Mouse (Mus musculus) intestine, postnatal 0 days (tissue): ENCODE measurements around the gene Lpin2. TPM values are rescaled to one million over a fixed set of nuclear protein-coding genes. Genes with fewer than 3 reads are reported as not detected.

Experiments used
- ATAC-seq: fragments of 200-750 bp; cut with Nextera tagmentation; 2 replicates; pipeline ENCODE4 v1.8.0; 2017; ENCODE audit warnings: mild to moderate bottlenecking, moderate TSS enrichment, moderate library complexity
- H3K27ac ChIP-seq: fragments of 300-500 bp; sonication (generic); 2 replicates; pipeline ENCODE4 v1.5.1; 2014; ENCODE audit warnings: mild to moderate bottlenecking, low read depth, low read length, moderate library complexity
- H3K27me3 ChIP-seq: fragments of 300-500 bp; sonication (generic); replicated peaks from 2 replicates; pipeline ENCODE4 v1.6.1; 2014; ENCODE audit warnings: low read length, mixed read lengths; ENCODE audit not compliant: control insufficient read depth, insufficient read depth
- H3K36me3 ChIP-seq: fragments of 300-500 bp; sonication (generic); 2 replicates; pipeline ENCODE4 v1.6.1; 2014; ENCODE audit warnings: mild to moderate bottlenecking, moderate library complexity; ENCODE audit not compliant: control insufficient read depth, insufficient read depth
- H3K4me1 ChIP-seq: fragments of 300-500 bp; sonication (generic); replicated peaks from 2 replicates; pipeline ENCODE4 v1.6.1; 2014; ENCODE audit warnings: antibody characterized with exemption, low read length, mixed read lengths; ENCODE audit not compliant: control insufficient read depth, insufficient read depth
- H3K4me2 ChIP-seq: fragments of 300-500 bp; sonication (generic); replicated peaks from 2 replicates; pipeline ENCODE4 v1.6.1; 2014; ENCODE audit warnings: low read depth, mild to moderate bottlenecking, moderate library complexity
- H3K4me3 ChIP-seq: fragments of 300-500 bp; sonication (generic); 2 replicates; pipeline ENCODE4 v1.5.1; 2014; ENCODE audit warnings: low read depth, low read length
- H3K9ac ChIP-seq: fragments of 300-500 bp; sonication (generic); 2 replicates; pipeline ENCODE4 v1.6.1; 2014; ENCODE audit warnings: mild to moderate bottlenecking, low read depth, low read length
- H3K9me3 ChIP-seq: fragments of 300-500 bp; sonication (generic); 2 replicates; pipeline ENCODE4 v1.6.1; 2016; ENCODE audit warnings: mixed run types; ENCODE audit not compliant: control insufficient read depth
- CTCF ChIP-seq: sonication (generic); IDR thresholded peaks from 2 replicates; pipeline ENCODE4 v1.5.1; 2016; ENCODE audit warnings: low read depth, mild to moderate bottlenecking, control low read depth, antibody characterized with exemption, moderate library complexity
- WGBS: fragments of 180-500 bp; shearing (Covaris S2); extraction: QIAGEN DNeasy Blood & Tissue Kit; methylation state at CpG from one replicate; pipeline ENCODE4 v1.1.7; 2014; 5-methylcytosine and 5-hydroxymethylcytosine counted together
- polyA plus RNA-seq: library from polyadenylated mRNA; unstranded; fragments of >200 nt; fragmentation: Nextera tagmentation; extraction: Ambion mirVana; gene quantifications from 2 replicates; pipeline ENCODE4 v1.2.1, GENCODE M21; 2015

Lpin2 gene
- polyA plus RNA-seq, 1 experiment from 2014 or later, result 22.2 TPM

GRCm38 (mm10) chr17:71265336-71266051 lies 83.1 kb downstream of the Lpin2 start:
- Histone ChIP-seq H3K9ac (no peak overlapping the region), H3K9me3 (no peaks in the 10 kb centered on the region), H3K4me2 (no peak overlapping the region), H3K27me3 (no peaks in the 10 kb centered on the region), H3K36me3 (no peaks in the 10 kb centered on the region), H3K27ac (no peak overlapping the region), H3K4me3 (no peak overlapping the region), H3K4me1 (no peaks in the 10 kb centered on the region)
- no peak for TF ChIP-seq CTCF
- 63% methylated on average over 5 of the region's 5 CpGs for WGBS
- ATAC-seq, result no peak

GRCm38 (mm10) chr17:71267374-71267773 lies 85.0 kb downstream of the Lpin2 start:
- 87% methylated on average over 8 of the region's 8 CpGs for WGBS
- no peak overlapping the region for H3K4me2 ChIP-seq

GRCm38 (mm10) chr17:71268152-71268551 lies 85.8 kb downstream of the Lpin2 start:
- WGBS, result 89% methylated on average over 10 of the region's 10 CpGs
- no peak for TF ChIP-seq CTCF
- Histone ChIP-seq H3K9ac (no peak overlapping the region), H3K27me3 (no peaks in the 10 kb centered on the region), H3K36me3 (no peaks in the 10 kb centered on the region), H3K9me3 (no peaks in the 10 kb centered on the region), H3K4me1 (no peaks in the 10 kb centered on the region), H3K4me2 (no peak overlapping the region), H3K27ac (no peak overlapping the region), H3K4me3 (no peak overlapping the region)
- no peak for ATAC-seq

More at GRCm38 (mm10) chr17:71267374-71267773, 85.0 kb downstream of the Lpin2 start:
- TF ChIP-seq CTCF, result no peak
- Histone ChIP-seq H3K4me1 (no peaks in the 10 kb centered on the region), H3K27me3 (no peaks in the 10 kb centered on the region), H3K4me3 (no peak overlapping the region), H3K9me3 (no peaks in the 10 kb centered on the region), H3K27ac (no peak overlapping the region), H3K9ac (no peak overlapping the region), H3K36me3 (no peaks in the 10 kb centered on the region)
- ATAC-seq, result no peak

GRCm38 (mm10) chr17:71268599-71268998 lies 86.2 kb downstream of the Lpin2 start:
- H3K4me2 ChIP-seq, result no peak overlapping the region
- no peak overlapping the region for H3K9ac ChIP-seq
- no peaks in the 10 kb centered on the region for H3K36me3 ChIP-seq
- 70% methylated on average over 3 of the region's 3 CpGs for WGBS
- H3K27ac ChIP-seq, result no peak overlapping the region
- no peak for TF ChIP-seq CTCF
- H3K4me3 ChIP-seq, result no peak overlapping the region
- H3K4me1 ChIP-seq, result no peaks in the 10 kb centered on the region
- H3K27me3 ChIP-seq, result no peaks in the 10 kb centered on the region
- H3K9me3 ChIP-seq, result no peaks in the 10 kb centered on the region
- ATAC-seq, result no peak

GRCm38 (mm10) chr17:71273901-71274300 lies 91.5 kb downstream of the Lpin2 start:
- H3K36me3 ChIP-seq, result no peaks in the 10 kb centered on the region
- no peaks in the 10 kb centered on the region for H3K4me1 ChIP-seq
- no peak for TF ChIP-seq CTCF
- no peak overlapping the region for H3K4me2 ChIP-seq
- H3K9ac ChIP-seq, result no peak overlapping the region
- no peaks in the 10 kb centered on the region for H3K27me3 ChIP-seq
- no peak for ATAC-seq
- no peaks in the 10 kb centered on the region for H3K9me3 ChIP-seq
- WGBS, result 86% methylated on average over 12 of the region's 12 CpGs
- H3K27ac ChIP-seq, result no peak overlapping the region
- H3K4me3 ChIP-seq, result no peak overlapping the region

GRCm38 (mm10) chr17:71276771-71277170 lies 94.4 kb downstream of the Lpin2 start:
- H3K9ac ChIP-seq, result no peak overlapping the region
- H3K36me3 ChIP-seq, result no peaks in the 10 kb centered on the region
- 72% methylated on average over 10 of the region's 10 CpGs for WGBS
- no peaks in the 10 kb centered on the region for H3K27me3 ChIP-seq
- no peak overlapping the region for H3K4me3 ChIP-seq
- TF ChIP-seq CTCF, result no peak
- no peak for ATAC-seq
- no peaks in the 10 kb centered on the region for H3K9me3 ChIP-seq
- no peaks in the 10 kb centered on the region for H3K4me1 ChIP-seq
- H3K4me2 ChIP-seq, result no peak overlapping the region
- H3K27ac ChIP-seq, result no peak overlapping the region
